Mouse (Mus musculus): Measurements from ENCODE around the gene Disc1.

DNA sequence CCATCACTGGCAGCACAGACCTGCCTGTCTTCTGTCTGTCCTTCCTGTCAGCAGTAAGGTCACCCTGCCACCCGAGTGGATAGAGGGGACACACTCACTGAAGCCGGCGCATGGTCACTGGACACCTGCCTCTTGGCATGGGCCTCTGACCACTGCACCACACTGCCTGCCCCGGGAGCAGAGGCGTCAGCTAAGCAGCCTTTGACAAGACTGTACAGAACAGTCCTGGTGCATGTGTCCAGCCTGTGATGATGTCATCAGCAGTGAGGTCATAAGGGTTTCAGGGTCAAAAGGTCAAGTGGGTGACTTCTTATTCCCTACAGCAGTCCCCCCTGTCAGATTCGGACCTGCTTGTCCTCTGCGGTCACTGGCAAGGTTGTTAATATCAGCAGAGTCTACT is 87.0 kb downstream of the Disc1 start:
- no peak for TF ChIP-seq CTCF (IDR thresholded peaks at IDR 0.05; ENCODE audit: control insufficient read depth, insufficient read depth, low read length)
- TF ChIP-seq POLR2A (IDR thresholded peaks at IDR 0.05; ENCODE audit: borderline replicate concordance, control insufficient read depth, low read depth, low read length): no peak
